Mouse (Mus musculus): ENCODE data around the gene Nsrp1. TPM values are rescaled to one million over a fixed set of nuclear protein-coding genes. Genes with fewer than 3 reads are reported as not detected.

Gene Nsrp1
- polyA plus RNA-seq, 1 experiment from 2014 or later = 77.9 TPM

- Histone ChIP-seq H3K27ac (no peak overlapping the region), H3K4me2 (no peak overlapping the region), H3K4me3 (no peak overlapping the region), H3K4me1 (no peaks in the 10 kb centered on the region), H3K9ac (no peak overlapping the region), H3K9me3 (replicated peaks) (no peaks in the 10 kb centered on the region), H3K27me3 (no peaks in the 10 kb centered on the region), H3K36me3 (ENCODE audit: poor library complexity, severe bottlenecking) (peaks cover 18% of the 10 kb centered on the region)
- WGBS = 88% methylated on average over 4 of the region's 4 CpGs
- ATAC-seq = no peak
These were observed 36.3 kb downstream of the Nsrp1 start for GRCm38 (mm10) chr11:77041891-77042290.

GRCm38 (mm10) chr11:77031151-77031934, 46.9 kb downstream of the Nsrp1 start:
- ATAC-seq = no peak
- 79% methylated on average over 14 of the region's 14 CpGs for WGBS

GRCm38 (mm10) chr11:77028157-77028556, 50.1 kb downstream of the Nsrp1 start:
- H3K4me2 ChIP-seq = no peak overlapping the region
- no peaks in the 10 kb centered on the region for H3K9me3 ChIP-seq (replicated peaks)
- H3K4me3 ChIP-seq = no peak overlapping the region
- 88% methylated on average over 3 of the region's 3 CpGs for WGBS
- H3K36me3 ChIP-seq (ENCODE audit: poor library complexity, severe bottlenecking) = no peaks in the 10 kb centered on the region
- no peak overlapping the region for H3K9ac ChIP-seq
- H3K27ac ChIP-seq = no peak overlapping the region
- H3K27me3 ChIP-seq = no peaks in the 10 kb centered on the region
- H3K4me1 ChIP-seq = no peaks in the 10 kb centered on the region
- no peak for ATAC-seq

More at GRCm38 (mm10) chr11:77031151-77031934, 46.9 kb downstream of the Nsrp1 start:
- H3K4me1 ChIP-seq = no peaks in the 10 kb centered on the region
- no peaks in the 10 kb centered on the region for H3K9me3 ChIP-seq (replicated peaks)
- H3K36me3 ChIP-seq (ENCODE audit: poor library complexity, severe bottlenecking) = no peaks in the 10 kb centered on the region
- no peak overlapping the region for H3K4me3 ChIP-seq
- H3K27ac ChIP-seq = no peak overlapping the region
- H3K4me2 ChIP-seq = no peak overlapping the region
- H3K27me3 ChIP-seq = no peaks in the 10 kb centered on the region
- no peak overlapping the region for H3K9ac ChIP-seq

- H3K9ac ChIP-seq = no peak overlapping the region
- no peak for ATAC-seq
- no peaks in the 10 kb centered on the region for H3K4me1 ChIP-seq
- no peak overlapping the region for H3K4me3 ChIP-seq
- no peak overlapping the region for H3K4me2 ChIP-seq
- no peak overlapping the region for H3K27ac ChIP-seq
- no peaks in the 10 kb centered on the region for H3K36me3 ChIP-seq (ENCODE audit: poor library complexity, severe bottlenecking)
- H3K27me3 ChIP-seq = no peaks in the 10 kb centered on the region
- H3K9me3 ChIP-seq (replicated peaks) = no peaks in the 10 kb centered on the region
- 75% methylated on average over 3 of the region's 3 CpGs for WGBS
These were observed 51.7 kb downstream of the Nsrp1 start for GRCm38 (mm10) chr11:77026559-77026958.

GRCm38 (mm10) chr11:77021749-77022396, 56.4 kb downstream of the Nsrp1 start:
- no peak overlapping the region for H3K4me3 ChIP-seq
- no peak overlapping the region for H3K9ac ChIP-seq
- no peaks in the 10 kb centered on the region; the same call in 1 of the 2 replicates for H3K27me3 ChIP-seq
- no peaks in the 10 kb centered on the region for H3K36me3 ChIP-seq (ENCODE audit: poor library complexity, severe bottlenecking)
- no peak overlapping the region for H3K4me2 ChIP-seq
- ATAC-seq = no peak
- no peak overlapping the region for H3K27ac ChIP-seq
- no peaks in the 10 kb centered on the region for H3K4me1 ChIP-seq
- no peaks in the 10 kb centered on the region for H3K9me3 ChIP-seq (replicated peaks)
- WGBS = 75% methylated on average over 9 of the region's 9 CpGs

- Histone ChIP-seq H3K36me3 (ENCODE audit: poor library complexity, severe bottlenecking) (no peaks in the 10 kb centered on the region), H3K9ac (no peak overlapping the region), H3K9me3 (replicated peaks) (no peaks in the 10 kb centered on the region), H3K27me3 (peaks cover 2% of the 10 kb centered on the region; the same call in 1 of the 2 replicates), H3K4me3 (no peak overlapping the region), H3K4me2 (no peak overlapping the region), H3K27ac (no peak overlapping the region), H3K4me1 (no peaks in the 10 kb centered on the region)
- ATAC-seq = no peak
- 85% methylated on average over 8 of the region's 8 CpGs for WGBS
These were observed 58.7 kb downstream of the Nsrp1 start for GRCm38 (mm10) chr11:77019539-77019938.

- 85% methylated on average over 11 of the region's 11 CpGs for WGBS
- no peaks in the 10 kb centered on the region for H3K4me1 ChIP-seq
- ATAC-seq = no peak
- H3K9me3 ChIP-seq (replicated peaks) = no peaks in the 10 kb centered on the region
- H3K27me3 ChIP-seq = peaks cover 2% of the 10 kb centered on the region; the same call in 1 of the 2 replicates
- no peaks in the 10 kb centered on the region for H3K36me3 ChIP-seq (ENCODE audit: poor library complexity, severe bottlenecking)
- H3K27ac ChIP-seq = no peak overlapping the region
- no peak overlapping the region for H3K9ac ChIP-seq
- no peak overlapping the region for H3K4me2 ChIP-seq
- no peak overlapping the region for H3K4me3 ChIP-seq
These were observed 60.2 kb downstream of the Nsrp1 start for GRCm38 (mm10) chr11:77018046-77018445.

GRCm38 (mm10) chr11:77010762-77011475, 67.3 kb downstream of the Nsrp1 start:
- no peaks in the 10 kb centered on the region for H3K36me3 ChIP-seq (ENCODE audit: poor library complexity, severe bottlenecking)
- no peaks in the 10 kb centered on the region for H3K4me1 ChIP-seq
- no peak overlapping the region for H3K9ac ChIP-seq
- ATAC-seq = no peak
- H3K9me3 ChIP-seq (replicated peaks) = no peaks in the 10 kb centered on the region
- no peak overlapping the region for H3K27ac ChIP-seq
- H3K4me2 ChIP-seq = no peak overlapping the region
- WGBS = 76% methylated on average over 10 of the region's 10 CpGs
- no peaks in the 10 kb centered on the region for H3K27me3 ChIP-seq
- H3K4me3 ChIP-seq = no peak overlapping the region

- H3K4me3 ChIP-seq = no peak overlapping the region
- H3K4me2 ChIP-seq = no peak overlapping the region
- 82% methylated on average over 16 of the region's 16 CpGs for WGBS
- no peaks in the 10 kb centered on the region for H3K4me1 ChIP-seq
- H3K36me3 ChIP-seq (ENCODE audit: poor library complexity, severe bottlenecking) = no peaks in the 10 kb centered on the region
- no peak overlapping the region for H3K9ac ChIP-seq
- no peaks in the 10 kb centered on the region for H3K9me3 ChIP-seq (replicated peaks)
- H3K27me3 ChIP-seq = 0 out of 2 replicates have a peak, but pooled peaks cover 4% of the 10 kb centered on the region
- H3K27ac ChIP-seq = no peak overlapping the region
- no peak for ATAC-seq
These were observed 68.9 kb downstream of the Nsrp1 start for GRCm38 (mm10) chr11:77009069-77010025.

- H3K9ac ChIP-seq = no peak overlapping the region
- H3K27ac ChIP-seq = no peak overlapping the region
- peaks cover 8% of the 10 kb centered on the region for H3K27me3 ChIP-seq
- no peak for ATAC-seq
- H3K9me3 ChIP-seq (replicated peaks) = no peaks in the 10 kb centered on the region
- H3K36me3 ChIP-seq (ENCODE audit: poor library complexity, severe bottlenecking) = no peaks in the 10 kb centered on the region
- 54% methylated on average over 6 of the region's 6 CpGs for WGBS
- no peak overlapping the region for H3K4me3 ChIP-seq
- H3K4me1 ChIP-seq = no peaks in the 10 kb centered on the region
- no peak overlapping the region for H3K4me2 ChIP-seq
These were observed 71.6 kb downstream of the Nsrp1 start for GRCm38 (mm10) chr11:77006616-77007015.

GRCm38 (mm10) chr11:77005881-77006280, 72.4 kb downstream of the Nsrp1 start:
- 59% methylated on average over 4 of the region's 4 CpGs for WGBS
- H3K4me3 ChIP-seq = no peak overlapping the region
- H3K4me2 ChIP-seq = no peak overlapping the region
- H3K27me3 ChIP-seq = peaks cover 15% of the 10 kb centered on the region
- no peak overlapping the region for H3K9ac ChIP-seq
- no peak overlapping the region for H3K27ac ChIP-seq
- no peak for ATAC-seq
- H3K9me3 ChIP-seq (replicated peaks) = no peaks in the 10 kb centered on the region
- no peaks in the 10 kb centered on the region for H3K36me3 ChIP-seq (ENCODE audit: poor library complexity, severe bottlenecking)
- no peaks in the 10 kb centered on the region for H3K4me1 ChIP-seq
